Mouse (Mus musculus): ENCODE data around the gene Gm10112.
A peak's percentile ranks its signal among the peaks of the same experiment; 100 is the strongest.

The Gm10112 gene

GRCm38 (mm10) chrX:111168040-111168439, at the start of gene Gm10112:
Gm10112 (plus strand) TSS chrX:111168340.
- DNase-seq (ENCODE audit: inconsistent age in 2 of 2, low spot score in 1 of 2): no peak

DNA sequence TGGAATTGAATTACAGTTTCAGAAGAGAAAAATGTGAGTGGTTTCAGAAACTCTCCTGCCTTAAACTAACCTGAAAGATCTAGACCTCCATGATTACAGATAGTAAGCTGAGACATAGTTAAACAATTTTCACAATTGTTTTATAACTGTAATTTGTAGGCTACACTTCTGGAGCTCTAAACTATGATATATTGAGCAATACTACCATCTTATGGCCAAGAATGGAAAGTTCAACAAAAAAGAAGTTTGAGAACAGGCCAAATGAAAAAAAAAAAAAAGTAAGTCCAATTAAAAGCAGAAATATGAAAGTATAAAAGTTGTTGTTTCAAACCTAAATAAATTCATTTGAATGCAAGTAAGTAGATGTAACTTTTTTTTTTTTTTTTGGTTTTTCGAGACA, 21.4 kb downstream of the Gm10112 start:
- no peak for DNase-seq (ENCODE audit: inconsistent age in 2 of 2, low spot score in 1 of 2)

GRCm38 (mm10) chrX:111196376-111196775, 28.2 kb downstream of the Gm10112 start:
- DNase-seq (ENCODE audit: inconsistent age in 2 of 2, low spot score in 1 of 2): peak in 1 of 2 experiments; percentile 35

- peak; percentile 5 to 67 for DNase-seq (ENCODE audit: inconsistent age in 2 of 2, low spot score in 1 of 2)
Measured at GRCm38 (mm10) chrX:111210225-111210624, 42.1 kb downstream of the Gm10112 start.

Data from adrenal gland, adult (tissue).